Mouse (Mus musculus) limb, embryonic 12.5 days (tissue): ENCODE data around the gene Cep57. TPM values are rescaled to one million over a fixed set of nuclear protein-coding genes. Genes with fewer than 3 reads are reported as not detected.
"Not testable (repeated sequence)": the region's sequence is repeated elsewhere in the genome, so short reads cannot be mapped to it uniquely, and the experiment has no call there.

Experiments
- ATAC-seq: fragments of 200-750 bp; cut with Nextera tagmentation; 2 replicates; pipeline ENCODE4 v1.8.0; 2017; ENCODE audit warnings: low read depth, moderate TSS enrichment; ENCODE audit not compliant: insufficient number of reproducible peaks, insufficient read depth, low FRiP score, low TSS enrichment
- H3K27ac ChIP-seq: fragments of 300-500 bp; sonication (generic); 2 replicates; pipeline ENCODE4 v1.5.1; 2016; ENCODE audit warnings: mild to moderate bottlenecking, moderate library complexity
- H3K27me3 ChIP-seq: fragments of 300-500 bp; sonication (generic); 2 replicates; pipeline ENCODE4 v1.6.1; 2016; ENCODE audit warnings: mild to moderate bottlenecking, moderate library complexity
- H3K36me3 ChIP-seq: fragments of 300-500 bp; sonication (generic); 2 replicates; pipeline ENCODE4 v1.6.1; 2016; ENCODE audit warnings: mild to moderate bottlenecking, moderate library complexity
- H3K4me1 ChIP-seq: fragments of 300-500 bp; sonication (generic); replicated peaks from 2 replicates; pipeline ENCODE4 v1.6.1; 2016
- H3K4me2 ChIP-seq: fragments of 300-500 bp; sonication (generic); 2 replicates; pipeline ENCODE4 v1.6.1; 2016; ENCODE audit warnings: mild to moderate bottlenecking, moderate library complexity
- H3K4me3 ChIP-seq: fragments of 300-500 bp; sonication (generic); replicated peaks from 2 replicates; pipeline ENCODE4 v1.5.1; 2016; ENCODE audit warnings: mild to moderate bottlenecking
- H3K9ac ChIP-seq: fragments of 300-500 bp; sonication (generic); replicated peaks from 2 replicates; pipeline ENCODE4 v1.6.1; 2016; ENCODE audit warnings: mild to moderate bottlenecking, moderate library complexity
- H3K9me3 ChIP-seq: fragments of 300-500 bp; sonication (generic); 2 replicates; pipeline ENCODE4 v1.6.1; 2016; ENCODE audit warnings: mild to moderate bottlenecking, moderate library complexity
- WGBS: fragments of 180-500 bp; shearing (Covaris S2); methylation state at CpG from one replicate; pipeline ENCODE4 v1.1.7; 2016; 5-methylcytosine and 5-hydroxymethylcytosine counted together
- polyA plus RNA-seq: library from polyadenylated mRNA; unstranded; fragments of >200 nt; fragmentation: Nextera tagmentation; extraction: Ambion mirVana; gene quantifications from 2 replicates; pipeline ENCODE4 v1.2.1, GENCODE M21; 2016

Gene Cep57
- polyA plus RNA-seq, 1 experiment from 2014 or later = 77.0 TPM

GRCm38 (mm10) chr9:13794302-13794701, 32.6 kb downstream of the Cep57 start:
- Histone ChIP-seq H3K9ac (no peak overlapping the region), H3K4me2 (no peak overlapping the region), H3K9me3 (no peaks in the 10 kb centered on the region), H3K27me3 (no peaks in the 10 kb centered on the region), H3K4me3 (no peak overlapping the region), H3K36me3 (peaks cover 78% of the 10 kb centered on the region), H3K4me1 (no peaks in the 10 kb centered on the region), H3K27ac (no peak overlapping the region)
- ATAC-seq = no peak
- WGBS = 67% methylated on average over 1 of the region's 1 CpGs

GRCm38 (mm10) chr9:13790864-13791263, 36.0 kb downstream of the Cep57 start:
- peaks cover 82% of the 10 kb centered on the region for H3K36me3 ChIP-seq
- not testable (repeated sequence) for H3K27ac ChIP-seq, H3K9ac ChIP-seq, H3K4me2 ChIP-seq, H3K9me3 ChIP-seq, ATAC-seq, H3K27me3 ChIP-seq, H3K4me3 ChIP-seq, H3K4me1 ChIP-seq
- WGBS = 97% methylated on average over 7 of the region's 8 CpGs

- ATAC-seq = no peak
- WGBS = 96% methylated on average over 1 of the region's 1 CpGs
- no peak overlapping the region for H3K4me3 ChIP-seq
- H3K36me3 ChIP-seq = peaks cover 35% of the 10 kb centered on the region
- no peaks in the 10 kb centered on the region for H3K27me3 ChIP-seq
- H3K9me3 ChIP-seq = no peaks in the 10 kb centered on the region
- no peak overlapping the region for H3K4me2 ChIP-seq
- H3K4me1 ChIP-seq = no peaks in the 10 kb centered on the region
- H3K9ac ChIP-seq = no peak overlapping the region
- no peak overlapping the region for H3K27ac ChIP-seq
Observed at GRCm38 (mm10) chr9:13781985-13782384, 44.9 kb downstream of the Cep57 start.

GRCm38 (mm10) chr9:13774732-13775131, 52.2 kb downstream of the Cep57 start:
- no peaks in the 10 kb centered on the region for H3K4me1 ChIP-seq
- H3K9me3 ChIP-seq = no peaks in the 10 kb centered on the region
- no peak overlapping the region for H3K4me2 ChIP-seq
- 97% methylated on average over 1 of the region's 1 CpGs for WGBS
- no peak overlapping the region for H3K27ac ChIP-seq
- ATAC-seq = no peak
- H3K27me3 ChIP-seq = no peaks in the 10 kb centered on the region
- H3K36me3 ChIP-seq = no peaks in the 10 kb centered on the region
- H3K4me3 ChIP-seq = no peak overlapping the region
- H3K9ac ChIP-seq = no peak overlapping the region

- Histone ChIP-seq H3K9ac (no peak overlapping the region), H3K27me3 (no peaks in the 10 kb centered on the region), H3K36me3 (no peaks in the 10 kb centered on the region; the same call in 1 of the 2 replicates), H3K9me3 (no peaks in the 10 kb centered on the region), H3K4me2 (no peak overlapping the region), H3K4me1 (no peaks in the 10 kb centered on the region), H3K27ac (no peak overlapping the region), H3K4me3 (no peak overlapping the region)
- ATAC-seq = no peak
- 90% methylated on average over 7 of the region's 7 CpGs for WGBS
Observed at GRCm38 (mm10) chr9:13766570-13766969, 60.3 kb downstream of the Cep57 start.

GRCm38 (mm10) chr9:13765624-13766023, 61.3 kb downstream of the Cep57 start:
- no peak overlapping the region for H3K4me3 ChIP-seq
- 83% methylated on average over 2 of the region's 2 CpGs for WGBS
- H3K9ac ChIP-seq = no peak overlapping the region
- no peak overlapping the region for H3K4me2 ChIP-seq
- H3K9me3 ChIP-seq = no peaks in the 10 kb centered on the region
- H3K27me3 ChIP-seq = no peaks in the 10 kb centered on the region
- H3K27ac ChIP-seq = peak overlapping the region; percentile 45; the same call in 1 of the 2 replicates
- no peaks in the 10 kb centered on the region for H3K4me1 ChIP-seq
- no peak for ATAC-seq
- H3K36me3 ChIP-seq = no peaks in the 10 kb centered on the region; the same call in 1 of the 2 replicates

- Histone ChIP-seq H3K27me3 (no peaks in the 10 kb centered on the region), H3K9ac (no peak overlapping the region), H3K4me3 (no peak overlapping the region), H3K9me3 (no peaks in the 10 kb centered on the region; the same call in 1 of the 2 replicates), H3K4me1 (no peaks in the 10 kb centered on the region), H3K27ac (no peak overlapping the region), H3K4me2 (no peak overlapping the region), H3K36me3 (peaks cover 10% of the 10 kb centered on the region; the same call in 1 of the 2 replicates)
- no peak for ATAC-seq
- WGBS = 94% methylated on average over 3 of the region's 3 CpGs
Observed at GRCm38 (mm10) chr9:13760430-13760829, 66.5 kb downstream of the Cep57 start.

Other genes with a start within 250 kb of the Cep57 start
- 86.7 and 90.1 TPM in 2 replicates for gene Mtmr2, start 78.7 kb downstream of the Cep57 start, polyA plus RNA-seq
- gene Fam76b, start 609 bp upstream of the Cep57 start, polyA plus RNA-seq = 30.0 and 30.6 TPM in 2 replicates